Mouse (Mus musculus): Measurements from ENCODE around the gene Slc7a14.

DNA sequence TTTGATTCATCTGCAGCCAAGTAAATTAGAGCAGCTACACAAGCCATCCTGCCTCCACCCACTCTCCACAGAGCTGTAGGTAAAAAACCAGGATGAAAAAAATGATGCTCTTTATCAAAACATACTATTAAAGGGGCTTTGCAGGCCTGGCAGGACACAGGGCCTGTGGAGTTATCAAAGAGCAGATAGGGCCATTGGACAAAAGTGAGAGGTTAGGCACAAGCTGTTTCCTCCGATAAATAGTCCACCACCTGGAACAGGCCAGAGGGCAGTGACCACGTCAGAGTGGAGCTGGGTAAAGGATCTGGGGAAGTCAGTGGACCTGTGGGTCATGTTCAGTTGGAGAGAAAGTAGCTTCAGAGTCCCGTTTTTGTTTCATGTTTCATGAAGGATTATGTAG, 57.6 kb downstream of the Slc7a14 start:
- no peak for TF ChIP-seq CTCF (IDR thresholded peaks at IDR 0.05; ENCODE audit: extremely low read depth, insufficient read depth, insufficient read length, insufficient replicate concordance)
- no peak for TF ChIP-seq POLR2A (IDR thresholded peaks at IDR 0.05; ENCODE audit: low read depth, low read length)

Data from spleen, adult 2 months (tissue).